Mouse (Mus musculus): ENCODE results near the gene Olfr806.

- TF ChIP-seq CTCF (IDR thresholded peaks at IDR 0.05; ENCODE audit: extremely low read depth, insufficient read depth, insufficient read length, insufficient replicate concordance), result no peak
- TF ChIP-seq POLR2A (IDR thresholded peaks at IDR 0.05; ENCODE audit: low read depth, low read length), result no peak
Observed at GRCm38 (mm10) chr10:129729275-129729674, 12.4 kb downstream of the Olfr806 start, which contains the start of gene Olfr805.

Data from spleen, adult 2 months (tissue).